Mouse (Mus musculus) heart, embryonic 16.5 days (tissue): ENCODE measurements around the gene Abr. TPM values are rescaled to one million over a fixed set of nuclear protein-coding genes. Genes with fewer than 3 reads are reported as not detected.

Experiments
- ATAC-seq: fragments of 200-750 bp; cut with Nextera tagmentation; replicated peaks from 2 replicates; pipeline ENCODE4 v1.8.0; 2017; ENCODE audit warnings: moderate number of reproducible peaks; ENCODE audit not compliant: insufficient read depth, low FRiP score; ENCODE audit errors: extremely low read depth
- H3K27ac ChIP-seq: fragments of 300-500 bp; sonication (generic); 2 replicates; pipeline ENCODE4 v1.5.1; 2014; ENCODE audit warnings: mild to moderate bottlenecking, low read length, control low read depth, moderate library complexity
- H3K27me3 ChIP-seq: fragments of 300-500 bp; sonication (generic); 2 replicates; pipeline ENCODE4 v1.6.1; 2014; ENCODE audit warnings: low read length, mixed read lengths; ENCODE audit not compliant: control insufficient read depth, insufficient read depth
- H3K36me3 ChIP-seq: fragments of 300-500 bp; sonication (generic); 2 replicates; pipeline ENCODE4 v1.6.1; 2014; ENCODE audit not compliant: control insufficient read depth, insufficient read depth
- H3K4me1 ChIP-seq: fragments of 300-500 bp; sonication (generic); 2 replicates; pipeline ENCODE4 v1.6.1; 2014; ENCODE audit warnings: low read length, mixed read lengths; ENCODE audit not compliant: control insufficient read depth, insufficient read depth
- H3K4me2 ChIP-seq: fragments of 300-500 bp; sonication (generic); 2 replicates; pipeline ENCODE4 v1.6.1; 2014; ENCODE audit warnings: low read depth, mild to moderate bottlenecking, control low read depth, low read length
- H3K4me3 ChIP-seq: fragments of 300-500 bp; sonication (generic); 2 replicates; pipeline ENCODE4 v1.5.1; 2014; ENCODE audit warnings: mild to moderate bottlenecking, control low read depth, low read length
- H3K9ac ChIP-seq: fragments of 300-500 bp; sonication (generic); 2 replicates; pipeline ENCODE4 v1.6.1; 2014; ENCODE audit warnings: low read length, control low read depth
- H3K9me3 ChIP-seq: fragments of 300-500 bp; sonication (generic); replicated peaks from 2 replicates; pipeline ENCODE4 v1.6.1; 2016; ENCODE audit warnings: low read length; ENCODE audit not compliant: control insufficient read depth
- WGBS: fragments of 180-500 bp; shearing (Covaris S2); extraction: QIAGEN DNeasy Blood & Tissue Kit; methylation state at CpG from one replicate; pipeline ENCODE4 v1.1.7; 2014; 5-methylcytosine and 5-hydroxymethylcytosine counted together
- polyA plus RNA-seq: library from polyadenylated mRNA; unstranded; fragments of >200 nt; fragmentation: Nextera tagmentation; extraction: Ambion mirVana; gene quantifications from 2 replicates; pipeline ENCODE4 v1.2.1, GENCODE M21; 2015

The Abr gene
- polyA plus RNA-seq, 1 experiment from 2014 or later = 21.0 TPM

DNA sequence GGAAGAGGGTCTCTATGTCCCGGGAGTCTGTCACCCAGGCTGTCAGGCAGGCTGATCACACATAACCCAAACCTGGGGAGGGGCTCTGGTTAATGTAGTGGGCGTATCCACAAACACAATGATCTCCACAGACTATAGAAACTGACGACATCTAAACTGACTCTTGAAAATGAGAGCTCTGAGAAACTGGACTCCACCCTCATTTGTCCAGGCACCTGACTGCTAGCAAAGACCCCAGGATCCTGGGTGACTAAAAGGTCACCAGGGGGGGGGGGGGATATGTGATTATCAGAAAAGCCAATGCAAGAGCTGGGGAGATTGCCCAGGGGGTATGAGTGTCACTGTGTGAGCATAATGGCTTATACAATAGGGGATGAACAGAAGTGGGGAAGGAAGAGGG is 236.4 kb downstream of the Abr start:
- 70% methylated on average over 3 of the region's 3 CpGs for WGBS
- H3K36me3 ChIP-seq = peaks cover under 1% of the 10 kb centered on the region; the same call in 1 of the 2 replicates

DNA sequence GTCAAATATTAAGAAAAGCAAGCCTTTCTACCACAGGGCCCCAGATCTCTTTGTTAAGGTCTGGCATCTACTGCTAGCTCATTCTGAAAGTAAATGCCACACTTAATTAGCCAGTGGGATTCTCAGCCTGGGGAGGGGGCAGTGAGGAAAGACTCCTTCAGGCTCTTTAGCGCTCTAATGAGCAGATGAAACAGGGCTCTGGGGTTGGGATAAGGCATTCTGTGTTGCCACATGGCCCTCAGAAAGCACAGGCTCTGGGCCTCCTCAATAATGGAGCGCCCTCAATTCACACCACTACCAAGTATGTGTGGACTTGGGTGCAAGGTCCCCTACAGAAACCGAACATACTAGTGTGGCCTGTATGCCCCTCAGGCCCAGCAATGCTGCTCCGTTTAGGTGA is 237.1 kb downstream of the Abr start:
- no peaks in the 10 kb centered on the region for H3K27me3 ChIP-seq
- WGBS = 90% methylated on average over 4 of the region's 4 CpGs
- no peak overlapping the region for H3K27ac ChIP-seq
- ATAC-seq = no peak
- H3K36me3 ChIP-seq = no peaks in the 10 kb centered on the region
- H3K4me1 ChIP-seq = peaks cover 5% of the 10 kb centered on the region
- no peak overlapping the region for H3K4me2 ChIP-seq
- H3K9me3 ChIP-seq = no peaks in the 10 kb centered on the region
- H3K4me3 ChIP-seq = no peak overlapping the region
- no peak overlapping the region for H3K9ac ChIP-seq

More for the DNA sequence above, 236.4 kb downstream of the Abr start:
- no peak overlapping the region for H3K4me2 ChIP-seq
- H3K4me1 ChIP-seq = no peaks in the 10 kb centered on the region; the same call in 1 of the 2 replicates
- no peak for ATAC-seq
- no peak overlapping the region for H3K4me3 ChIP-seq
- H3K27me3 ChIP-seq = no peaks in the 10 kb centered on the region
- H3K27ac ChIP-seq = no peak overlapping the region
- H3K9me3 ChIP-seq = no peaks in the 10 kb centered on the region; the same call in 1 of the 2 replicates
- no peak overlapping the region for H3K9ac ChIP-seq

DNA sequence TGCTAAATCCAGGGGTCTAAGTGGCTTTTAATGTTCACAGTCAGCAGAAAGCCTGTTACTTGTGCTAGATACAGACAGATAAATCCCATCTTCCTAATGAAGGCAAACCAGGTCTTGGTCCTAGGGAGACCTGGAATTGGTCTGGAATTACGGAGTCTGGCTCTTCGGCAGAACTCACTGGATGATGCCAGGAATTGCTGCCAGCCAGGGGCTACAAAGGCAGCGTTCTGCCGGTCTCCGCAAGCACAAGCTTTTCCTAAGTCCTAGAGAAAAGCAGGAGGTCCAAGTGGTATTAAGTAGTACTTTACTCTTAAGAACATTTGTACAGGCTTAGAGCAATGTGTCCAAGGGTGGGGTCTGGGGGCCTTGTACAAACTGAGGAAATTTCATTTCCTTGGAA is 237.8 kb downstream of the Abr start:
- no peak overlapping the region for H3K4me2 ChIP-seq
- no peak overlapping the region for H3K4me3 ChIP-seq
- no peaks in the 10 kb centered on the region for H3K36me3 ChIP-seq
- H3K27ac ChIP-seq = peak overlapping the region; percentile 23; the same call in 1 of the 2 replicates
- no peak overlapping the region for H3K9ac ChIP-seq
- peaks cover 9% of the 10 kb centered on the region for H3K4me1 ChIP-seq
- no peak for ATAC-seq
- no peaks in the 10 kb centered on the region for H3K9me3 ChIP-seq
- H3K27me3 ChIP-seq = no peaks in the 10 kb centered on the region
- WGBS = 76% methylated on average over 5 of the region's 5 CpGs

- WGBS = 80% methylated on average over 13 of the region's 13 CpGs
- H3K9ac ChIP-seq = no peak overlapping the region
- ATAC-seq = no peak
These were observed 239.3 kb downstream of the Abr start for GRCm38 (mm10) chr11:76382711-76383324.

DNA sequence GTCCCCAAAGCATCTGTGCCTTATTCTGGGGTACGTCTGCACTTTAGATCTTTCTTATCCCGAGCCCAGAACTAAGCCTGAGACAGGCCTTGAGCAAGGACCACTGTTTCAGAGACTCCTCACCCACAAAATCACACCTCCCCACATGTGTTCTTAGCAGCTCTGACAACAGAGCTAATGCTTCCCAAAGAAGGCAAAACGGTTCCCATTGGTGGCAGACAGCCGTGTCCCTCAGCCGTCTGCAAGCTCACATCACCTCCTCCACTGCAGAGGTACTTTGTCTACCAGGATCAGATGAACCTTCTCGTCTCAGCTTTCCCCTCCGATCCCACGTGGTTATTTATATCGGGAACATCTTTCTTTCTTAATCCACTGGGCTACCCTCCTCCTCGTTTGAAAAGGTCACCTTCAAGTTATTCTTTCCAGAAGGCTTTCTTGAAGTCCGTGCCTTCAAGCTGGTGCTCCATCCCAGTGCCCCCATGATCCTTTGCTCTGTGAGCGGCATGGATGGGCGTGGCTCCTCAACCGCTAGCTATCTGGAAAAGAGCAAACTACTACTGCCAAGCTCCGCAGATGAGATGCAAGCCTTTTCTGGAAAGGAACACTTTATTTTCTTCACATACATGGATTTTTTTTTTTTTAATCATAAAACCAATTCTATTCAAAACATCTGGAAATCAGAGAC is 240.8 kb downstream of the Abr start:
- Histone ChIP-seq H3K36me3 (no peaks in the 10 kb centered on the region), H3K27ac (no peak overlapping the region), H3K9me3 (no peaks in the 10 kb centered on the region), H3K9ac (no peak overlapping the region), H3K4me3 (no peak overlapping the region), H3K4me1 (peaks cover 9% of the 10 kb centered on the region), H3K27me3 (no peaks in the 10 kb centered on the region), H3K4me2 (no peak overlapping the region)
- ATAC-seq = no peak
- WGBS = 72% methylated on average over 15 of the region's 15 CpGs

More at GRCm38 (mm10) chr11:76382711-76383324, 239.3 kb downstream of the Abr start:
- H3K4me3 ChIP-seq = no peak overlapping the region
- H3K9me3 ChIP-seq = no peaks in the 10 kb centered on the region
- H3K27me3 ChIP-seq = no peaks in the 10 kb centered on the region
- peaks cover 9% of the 10 kb centered on the region for H3K4me1 ChIP-seq
- no peak overlapping the region for H3K27ac ChIP-seq
- no peak overlapping the region for H3K4me2 ChIP-seq
- H3K36me3 ChIP-seq = no peaks in the 10 kb centered on the region

- H3K36me3 ChIP-seq = no peaks in the 10 kb centered on the region
- H3K4me2 ChIP-seq = no peak overlapping the region
- H3K27ac ChIP-seq = peak overlapping the region; percentile 44
- no peaks in the 10 kb centered on the region for H3K27me3 ChIP-seq
- peak; percentile 73 for ATAC-seq
- no peak overlapping the region for H3K9ac ChIP-seq
- no peaks in the 10 kb centered on the region for H3K9me3 ChIP-seq
- WGBS = 27% methylated on average over 11 of the region's 11 CpGs
- H3K4me3 ChIP-seq = no peak overlapping the region
- peaks cover 16% of the 10 kb centered on the region for H3K4me1 ChIP-seq
These were observed 242.1 kb downstream of the Abr start for GRCm38 (mm10) chr11:76379921-76380544.

DNA sequence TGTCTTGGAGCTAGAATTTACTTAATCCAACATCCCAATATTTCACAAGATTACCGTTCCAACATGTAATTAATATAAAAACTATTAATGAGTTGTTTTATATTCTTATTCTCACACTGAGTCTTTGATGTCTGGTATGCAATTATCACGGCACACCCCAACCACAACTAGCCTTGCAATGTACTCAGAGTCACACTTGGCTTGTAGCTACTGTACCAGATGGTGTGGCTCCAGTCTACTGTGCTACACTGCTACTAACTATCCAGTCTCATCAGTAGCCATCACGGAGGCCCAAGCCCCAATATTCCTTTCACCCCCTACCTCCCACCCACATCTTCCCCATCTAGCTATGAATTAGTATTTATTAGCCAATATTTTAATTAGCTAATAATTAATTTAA is 245.7 kb downstream of the Abr start:
- Histone ChIP-seq H3K27ac (no peak overlapping the region), H3K4me1 (peaks cover 46% of the 10 kb centered on the region)
- no peak for ATAC-seq

GRCm38 (mm10) chr11:76374491-76375185 is 247.5 kb downstream of the Abr start:
- Histone ChIP-seq H3K9ac (peak overlapping the region; percentile 63), H3K4me3 (no peak overlapping the region), H3K27me3 (no peaks in the 10 kb centered on the region), H3K27ac (peak overlapping the region; percentile 97), H3K4me2 (peak overlapping the region; percentile 38), H3K9me3 (no peaks in the 10 kb centered on the region), H3K4me1 (peaks cover 37% of the 10 kb centered on the region), H3K36me3 (no peaks in the 10 kb centered on the region)
- ATAC-seq = peak; percentile 90
- 26% methylated on average over 17 of the region's 17 CpGs for WGBS

More for the DNA sequence above, 245.7 kb downstream of the Abr start:
- H3K4me2 ChIP-seq = no peak overlapping the region
- H3K27me3 ChIP-seq = no peaks in the 10 kb centered on the region
- H3K4me3 ChIP-seq = no peak overlapping the region
- WGBS = 90% methylated on average over 3 of the region's 3 CpGs
- H3K9ac ChIP-seq = no peak overlapping the region
- H3K36me3 ChIP-seq = no peaks in the 10 kb centered on the region
- no peaks in the 10 kb centered on the region for H3K9me3 ChIP-seq
